Mouse (Mus musculus): ENCODE data around the gene 1700016D06Rik.

The 1700016D06Rik gene

GRCm38 (mm10) chr8:11701033-11701362 is at the start of gene 1700016D06Rik:
Gene 1700016D06Rik (minus strand): TSS chr8:11701063.
- DNase-seq (ENCODE audit: extremely low spot score, low read depth, low spot score): no peak

GRCm38 (mm10) chr8:11749472-11749871 is 48.6 kb upstream of the 1700016D06Rik start:
- DNase-seq (ENCODE audit: extremely low spot score, low read depth, low spot score): no peak

GRCm38 (mm10) chr8:11746850-11747600 is 46.2 kb upstream of the 1700016D06Rik start:
- DNase-seq (ENCODE audit: extremely low spot score, low read depth, low spot score): no peak

- no peak for DNase-seq (ENCODE audit: extremely low spot score, low read depth, low spot score)
Measured at GRCm38 (mm10) chr8:11743580-11743979, 42.7 kb upstream of the 1700016D06Rik start.

- no peak for DNase-seq (ENCODE audit: extremely low spot score, low read depth, low spot score)
Measured at GRCm38 (mm10) chr8:11740857-11741256, 40.0 kb upstream of the 1700016D06Rik start.

- DNase-seq (ENCODE audit: extremely low spot score, low read depth, low spot score): no peak
Measured at GRCm38 (mm10) chr8:11739082-11739481, 38.2 kb upstream of the 1700016D06Rik start.

GRCm38 (mm10) chr8:11737096-11737495 is 36.2 kb upstream of the 1700016D06Rik start:
- DNase-seq (ENCODE audit: extremely low spot score, low read depth, low spot score): no peak

- no peak for DNase-seq (ENCODE audit: extremely low spot score, low read depth, low spot score)
Measured at GRCm38 (mm10) chr8:11735672-11736235, 34.9 kb upstream of the 1700016D06Rik start.

- DNase-seq (ENCODE audit: extremely low spot score, low read depth, low spot score): no peak
Measured at GRCm38 (mm10) chr8:11730271-11730940, 29.5 kb upstream of the 1700016D06Rik start.

- DNase-seq (ENCODE audit: extremely low spot score, low read depth, low spot score): no peak
Measured at GRCm38 (mm10) chr8:11728482-11729295, 27.8 kb upstream of the 1700016D06Rik start.

- DNase-seq (ENCODE audit: extremely low spot score, low read depth, low spot score): no peak
Measured at GRCm38 (mm10) chr8:11727651-11728481, 27.0 kb upstream of the 1700016D06Rik start, which contains the start of gene Arhgef7. Gene Arhgef7 (plus strand): TSS chr8:11727721.

- no peak for DNase-seq (ENCODE audit: extremely low spot score, low read depth, low spot score)
Measured at GRCm38 (mm10) chr8:11727273-11727650, 26.4 kb upstream of the 1700016D06Rik start.

GRCm38 (mm10) chr8:11717194-11717593 is 16.3 kb upstream of the 1700016D06Rik start:
- no peak for DNase-seq (ENCODE audit: extremely low spot score, low read depth, low spot score)

- DNase-seq (ENCODE audit: extremely low spot score, low read depth, low spot score): no peak
Measured at GRCm38 (mm10) chr8:11712244-11712643, 11.4 kb upstream of the 1700016D06Rik start.

GRCm38 (mm10) chr8:11710415-11710814 is 9.6 kb upstream of the 1700016D06Rik start:
- DNase-seq (ENCODE audit: extremely low spot score, low read depth, low spot score): no peak

GRCm38 (mm10) chr8:11709542-11709941 is 8.7 kb upstream of the 1700016D06Rik start:
- no peak for DNase-seq (ENCODE audit: extremely low spot score, low read depth, low spot score)

GRCm38 (mm10) chr8:11708815-11709214 is 8.0 kb upstream of the 1700016D06Rik start:
- no peak for DNase-seq (ENCODE audit: extremely low spot score, low read depth, low spot score)

GRCm38 (mm10) chr8:11707701-11708100 is 6.8 kb upstream of the 1700016D06Rik start:
- DNase-seq (ENCODE audit: extremely low spot score, low read depth, low spot score): no peak

GRCm38 (mm10) chr8:11705818-11706217 is 5.0 kb upstream of the 1700016D06Rik start:
- no peak for DNase-seq (ENCODE audit: extremely low spot score, low read depth, low spot score)

- DNase-seq (ENCODE audit: extremely low spot score, low read depth, low spot score): no peak
Measured at GRCm38 (mm10) chr8:11704716-11705420, 4.0 kb upstream of the 1700016D06Rik start.

Data from hindlimb bud, embryonic 11.5 days (tissue).